Mouse (Mus musculus): ENCODE measurements around the gene Pias3. TPM values are rescaled to one million over a fixed set of nuclear protein-coding genes. Genes with fewer than 3 reads are reported as not detected.

Pias3 gene
- total RNA-seq, 1 experiment = 14.6 TPM

- Histone ChIP-seq H3K4me3 (ENCODE audit: insufficient read depth in 1 of 2, low read depth in 1 of 2, low read length in 2 of 2, poor library complexity in 1 of 2, severe bottlenecking in 1 of 2) (no peak overlapping the region), H3K9me3 (ENCODE audit: control insufficient read depth, insufficient read depth, low read depth, low read length) (no peaks in the 10 kb centered on the region), H3K27ac (ENCODE audit: insufficient read depth, low read depth, low read length, poor library complexity, severe bottlenecking) (peak overlapping the region; percentile 92), H3K4me1 (ENCODE audit: control insufficient read depth in 2 of 2, insufficient read depth in 2 of 2, low read length in 2 of 2, poor library complexity in 1 of 2) (peaks cover 30 to 31% of the 10 kb centered on the region in 2 experiments), H3K9ac (ENCODE audit: insufficient read depth, low read depth, low read length, poor library complexity, severe bottlenecking) (peak overlapping the region; percentile 45; the same call in 1 of the 2 replicates), H3K36me3 (ENCODE audit: control insufficient read depth, insufficient read depth, low read length, poor library complexity, severe bottlenecking) (no peaks in the 10 kb centered on the region)
- no peak for DNase-seq (ENCODE audit: low read depth, low spot score)
- TF ChIP-seq ZNF384 (IDR thresholded peaks at IDR 0.05; ENCODE audit: low read depth, low read length) (no peak), MAFK (IDR thresholded peaks at IDR 0.05; ENCODE audit: insufficient read depth, low read depth, low read length) (no peak), HCFC1 (IDR thresholded peaks at IDR 0.05; ENCODE audit: borderline replicate concordance, insufficient read depth, low read length) (no peak), CHD2 (IDR thresholded peaks at IDR 0.05; ENCODE audit: low read depth, low read length) (no peak), ZC3H11A (IDR thresholded peaks at IDR 0.05; ENCODE audit: borderline replicate concordance, low read depth, low read length) (no peak)
- in situ Hi-C loops (cut with MboI; ENCODE audit: low sequenced_read_pairs in 2 of 2, unreplicated experiment in 2 of 2) = no loop called here
Measured at GRCm38 (mm10) chr3:96674442-96674841, 21.7 kb upstream of the Pias3 start.

- Histone ChIP-seq H3K27ac (ENCODE audit: insufficient read depth, low read depth, low read length, poor library complexity, severe bottlenecking) (peak overlapping the region; percentile 92; the same call in 1 of the 2 replicates), H3K9me3 (ENCODE audit: control insufficient read depth, insufficient read depth, low read depth, low read length) (no peaks in the 10 kb centered on the region), H3K4me3 (ENCODE audit: insufficient read depth in 1 of 2, low read depth in 1 of 2, low read length in 2 of 2, poor library complexity in 1 of 2, severe bottlenecking in 1 of 2) (peak overlapping the region in 1 of 2 experiments; percentile 18; a peak in 1 of 4 replicates), H3K4me1 (ENCODE audit: control insufficient read depth in 2 of 2, insufficient read depth in 2 of 2, low read length in 2 of 2, poor library complexity in 1 of 2) (peaks cover 28 to 36% of the 10 kb centered on the region in 2 experiments), H3K36me3 (ENCODE audit: control insufficient read depth, insufficient read depth, low read length, poor library complexity, severe bottlenecking) (no peaks in the 10 kb centered on the region), H3K9ac (ENCODE audit: insufficient read depth, low read depth, low read length, poor library complexity, severe bottlenecking) (no peak overlapping the region)
- in situ Hi-C loops (cut with MboI; ENCODE audit: low sequenced_read_pairs in 2 of 2, unreplicated experiment in 2 of 2) = no loop called here
- DNase-seq (ENCODE audit: low read depth, low spot score) = no peak
- no peak for TF ChIP-seq HCFC1 (IDR thresholded peaks at IDR 0.05; ENCODE audit: borderline replicate concordance, insufficient read depth, low read length)
- TF ChIP-seq CHD2 (IDR thresholded peaks at IDR 0.05; ENCODE audit: low read depth, low read length) = no peak
- TF ChIP-seq ZNF384 (IDR thresholded peaks at IDR 0.05; ENCODE audit: low read depth, low read length) = no peak
- TF ChIP-seq ZC3H11A (IDR thresholded peaks at IDR 0.05; ENCODE audit: borderline replicate concordance, low read depth, low read length) = no peak
- TF ChIP-seq MAFK (IDR thresholded peaks at IDR 0.05; ENCODE audit: insufficient read depth, low read depth, low read length) = no peak
Measured at GRCm38 (mm10) chr3:96675171-96675570, 21.0 kb upstream of the Pias3 start.

DNA sequence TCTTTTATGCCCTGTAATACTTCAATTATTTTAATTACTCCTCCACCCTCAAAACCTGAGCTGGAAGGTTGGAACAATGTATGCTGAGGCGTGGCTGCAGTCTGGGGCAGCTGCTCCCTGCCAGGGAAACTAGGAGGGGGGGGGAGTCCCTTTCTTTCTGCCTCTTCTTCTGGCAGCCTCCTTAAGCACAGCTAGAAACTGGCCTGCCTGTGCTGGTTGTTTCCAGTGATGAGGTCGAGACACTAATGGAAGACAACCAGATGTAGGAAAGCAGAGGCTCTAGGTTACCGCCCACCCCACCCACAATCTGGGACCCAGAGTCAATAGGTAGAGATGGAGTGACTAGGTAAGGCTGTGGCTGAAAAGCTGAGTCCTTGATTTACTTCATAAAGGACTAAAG lies 20.5 kb upstream of the Pias3 start:
- Histone ChIP-seq H3K36me3 (ENCODE audit: control insufficient read depth, insufficient read depth, low read length, poor library complexity, severe bottlenecking) (no peaks in the 10 kb centered on the region), H3K27ac (ENCODE audit: insufficient read depth, low read depth, low read length, poor library complexity, severe bottlenecking) (peak overlapping the region; percentile 92; the same call in 1 of the 2 replicates), H3K4me3 (ENCODE audit: insufficient read depth in 1 of 2, low read depth in 1 of 2, low read length in 2 of 2, poor library complexity in 1 of 2, severe bottlenecking in 1 of 2) (peak overlapping the region in 1 of 2 experiments; percentile 18; a peak in 1 of 4 replicates), H3K9me3 (ENCODE audit: control insufficient read depth, insufficient read depth, low read depth, low read length) (no peaks in the 10 kb centered on the region), H3K4me1 (ENCODE audit: control insufficient read depth in 2 of 2, insufficient read depth in 2 of 2, low read length in 2 of 2, poor library complexity in 1 of 2) (peaks cover 30 to 39% of the 10 kb centered on the region in 2 experiments), H3K9ac (ENCODE audit: insufficient read depth, low read depth, low read length, poor library complexity, severe bottlenecking) (no peak overlapping the region)
- peak; percentile 88 for DNase-seq (ENCODE audit: low read depth, low spot score)
- in situ Hi-C loops (cut with MboI; ENCODE audit: low sequenced_read_pairs in 2 of 2, unreplicated experiment in 2 of 2) = no loop called here
- TF ChIP-seq HCFC1 (IDR thresholded peaks at IDR 0.05; ENCODE audit: borderline replicate concordance, insufficient read depth, low read length) (0 out of 2 replicates have a peak, but pooled peaks have one; percentile 4), CHD2 (IDR thresholded peaks at IDR 0.05; ENCODE audit: low read depth, low read length) (no peak; the same call in 1 of the 2 replicates)

- peak overlapping the region; percentile 90 for H3K27ac ChIP-seq (ENCODE audit: insufficient read depth, low read depth, low read length, poor library complexity, severe bottlenecking)
- DNase-seq (ENCODE audit: low read depth, low spot score) = no peak
- TF ChIP-seq CHD2 (IDR thresholded peaks at IDR 0.05; ENCODE audit: low read depth, low read length) = no peak
- TF ChIP-seq ZC3H11A (IDR thresholded peaks at IDR 0.05; ENCODE audit: borderline replicate concordance, low read depth, low read length) = no peak
- no peak for TF ChIP-seq MAFK (IDR thresholded peaks at IDR 0.05; ENCODE audit: insufficient read depth, low read depth, low read length)
- no peak for TF ChIP-seq ZNF384 (IDR thresholded peaks at IDR 0.05; ENCODE audit: low read depth, low read length)
- no peak for TF ChIP-seq HCFC1 (IDR thresholded peaks at IDR 0.05; ENCODE audit: borderline replicate concordance, insufficient read depth, low read length)
- H3K4me1 ChIP-seq (ENCODE audit: control insufficient read depth in 2 of 2, insufficient read depth in 2 of 2, low read length in 2 of 2, poor library complexity in 1 of 2) = peaks cover 31 to 35% of the 10 kb centered on the region in 2 experiments
- H3K4me3 ChIP-seq (ENCODE audit: insufficient read depth in 1 of 2, low read depth in 1 of 2, low read length in 2 of 2, poor library complexity in 1 of 2, severe bottlenecking in 1 of 2) = no peak overlapping the region
- in situ Hi-C loops (cut with MboI; ENCODE audit: low sequenced_read_pairs in 2 of 2, unreplicated experiment in 2 of 2) = no loop called here
- no peak overlapping the region; the same call in 1 of the 2 replicates for H3K9ac ChIP-seq (ENCODE audit: insufficient read depth, low read depth, low read length, poor library complexity, severe bottlenecking)
- no peaks in the 10 kb centered on the region for H3K9me3 ChIP-seq (ENCODE audit: control insufficient read depth, insufficient read depth, low read depth, low read length)
- no peaks in the 10 kb centered on the region for H3K36me3 ChIP-seq (ENCODE audit: control insufficient read depth, insufficient read depth, low read length, poor library complexity, severe bottlenecking)
Measured at GRCm38 (mm10) chr3:96678456-96678855, 17.7 kb upstream of the Pias3 start.
